Mouse (Mus musculus): ENCODE data around the gene Cpt2.

Gene Cpt2

DNA sequence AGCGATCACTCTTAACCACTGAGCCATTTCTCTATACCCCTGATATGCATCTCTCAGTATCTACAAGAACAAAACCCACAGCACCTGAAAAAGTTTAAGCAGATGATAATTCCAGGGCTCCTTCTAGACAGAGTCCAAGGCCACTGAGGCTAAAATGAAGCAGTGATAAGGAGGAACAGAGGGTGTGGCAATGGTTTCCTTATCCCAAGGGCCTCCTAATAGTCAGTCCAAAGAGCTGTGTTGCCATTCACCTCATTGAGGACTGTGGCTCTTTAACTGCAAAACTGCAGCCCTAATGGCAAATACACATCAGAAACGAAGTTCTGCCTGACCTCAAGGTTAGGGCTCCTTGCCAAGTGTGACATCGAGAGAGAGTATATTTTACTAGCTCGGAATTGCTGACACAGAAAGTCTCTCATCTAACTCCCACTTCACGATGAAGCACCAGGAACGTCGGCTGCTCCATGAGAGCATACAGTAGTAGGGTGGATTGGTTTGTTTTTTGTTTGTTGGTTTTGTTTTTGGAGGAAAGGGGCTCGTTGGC lies 2.2 kb downstream of the Cpt2 start:
- no peak for DNase-seq (ENCODE audit: low read depth, low spot score)

DNA sequence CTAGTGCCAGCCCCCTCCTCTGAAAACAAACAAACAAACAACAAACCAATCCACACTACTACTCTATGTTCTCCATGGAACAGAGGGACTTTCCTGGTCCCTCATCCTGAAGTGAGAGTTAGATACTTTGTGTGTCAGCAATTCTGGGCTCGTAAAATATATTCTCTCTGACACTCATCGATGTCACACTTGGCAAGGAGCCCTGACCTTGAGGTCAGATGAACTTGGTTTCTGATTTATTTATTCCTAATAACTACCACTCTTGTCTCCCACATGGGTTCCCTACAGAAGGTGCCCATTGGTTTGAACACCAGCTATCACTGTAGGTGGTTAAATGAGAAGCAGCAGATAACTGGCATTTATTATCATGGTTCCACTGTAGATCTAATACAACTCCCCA lies 3.1 kb downstream of the Cpt2 start:
- no peak for DNase-seq (ENCODE audit: low read depth, low spot score)

DNA sequence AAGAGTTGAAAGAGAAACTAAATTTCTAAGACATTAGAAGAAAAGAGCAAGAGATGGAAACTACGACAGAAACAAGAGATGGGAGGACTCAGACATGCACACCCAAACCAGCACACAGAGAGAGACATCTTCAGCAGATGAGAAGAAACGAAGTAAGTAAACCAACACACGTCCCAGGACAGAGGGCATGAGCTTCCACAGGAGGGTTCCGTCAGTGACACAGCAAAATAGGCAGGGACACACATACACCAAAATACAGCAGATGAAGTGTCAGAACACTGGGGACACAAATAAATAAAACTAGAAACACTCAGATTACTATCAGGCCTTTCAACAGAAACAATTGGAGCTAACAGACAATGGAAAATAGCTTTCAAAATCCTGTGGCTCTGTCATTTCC lies 13.4 kb downstream of the Cpt2 start:
- DNase-seq (ENCODE audit: low read depth, low spot score) = no peak

DNA sequence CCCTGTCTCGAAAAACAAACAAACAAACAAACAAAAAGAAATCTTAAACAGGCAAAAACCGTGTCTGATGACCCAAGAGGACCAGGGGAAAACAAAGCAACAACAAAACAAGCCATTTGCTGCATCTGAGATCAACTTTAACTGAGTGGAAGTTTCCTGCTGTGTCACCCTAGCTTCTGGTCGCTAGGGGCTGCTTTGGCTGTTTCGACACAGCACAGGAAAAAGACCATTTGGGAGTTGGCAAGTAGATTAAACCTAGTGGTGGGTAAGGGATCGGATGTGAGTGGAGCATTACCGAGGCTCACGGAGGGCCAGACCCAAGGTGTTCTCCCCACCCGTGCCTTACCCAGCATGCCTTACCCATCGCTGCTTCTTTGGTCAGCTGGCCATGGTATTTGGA lies 16.8 kb downstream of the Cpt2 start:
- no peak for DNase-seq (ENCODE audit: low read depth, low spot score)

DNA sequence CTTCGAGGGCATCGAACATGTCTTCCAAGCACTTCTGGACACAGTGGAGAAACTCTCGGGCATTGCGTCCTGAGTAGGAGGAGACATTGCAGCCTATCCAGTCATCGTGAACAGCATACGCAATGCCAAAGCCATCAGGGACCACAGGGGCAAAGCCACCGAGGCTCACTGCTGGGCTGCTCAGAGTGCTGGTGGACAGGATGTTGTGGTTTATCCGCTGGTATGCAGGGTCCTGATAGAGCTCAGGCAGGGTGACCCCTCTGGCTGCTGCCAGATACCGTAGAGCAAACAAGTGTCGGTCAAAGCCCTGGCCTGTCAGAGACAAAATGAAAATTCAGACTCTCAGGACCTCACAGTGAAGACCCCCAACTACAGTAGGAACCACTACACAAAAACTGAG lies 19.2 kb downstream of the Cpt2 start:
- no peak for DNase-seq (ENCODE audit: low read depth, low spot score)

DNA sequence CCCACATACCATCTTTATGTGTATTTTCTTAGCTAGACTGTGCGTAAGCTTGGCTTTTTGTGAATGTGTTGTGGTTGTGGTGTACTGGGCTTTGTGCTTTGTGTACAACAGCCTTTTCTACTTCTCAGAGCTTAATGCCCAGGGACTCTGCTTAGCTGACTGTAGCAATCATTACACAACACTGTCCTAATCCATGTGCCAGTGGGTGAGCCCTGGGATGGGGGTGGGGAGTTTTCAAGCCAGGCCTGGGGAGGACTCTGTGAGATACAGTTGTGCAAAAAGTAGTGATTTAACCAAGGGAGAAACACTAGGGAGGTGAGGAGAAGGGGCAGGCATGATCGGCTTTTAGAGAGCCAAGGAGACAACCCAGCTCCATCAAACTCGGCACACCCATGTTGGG lies 23.2 kb downstream of the Cpt2 start:
- DNase-seq (ENCODE audit: low read depth, low spot score) = no peak

DNA sequence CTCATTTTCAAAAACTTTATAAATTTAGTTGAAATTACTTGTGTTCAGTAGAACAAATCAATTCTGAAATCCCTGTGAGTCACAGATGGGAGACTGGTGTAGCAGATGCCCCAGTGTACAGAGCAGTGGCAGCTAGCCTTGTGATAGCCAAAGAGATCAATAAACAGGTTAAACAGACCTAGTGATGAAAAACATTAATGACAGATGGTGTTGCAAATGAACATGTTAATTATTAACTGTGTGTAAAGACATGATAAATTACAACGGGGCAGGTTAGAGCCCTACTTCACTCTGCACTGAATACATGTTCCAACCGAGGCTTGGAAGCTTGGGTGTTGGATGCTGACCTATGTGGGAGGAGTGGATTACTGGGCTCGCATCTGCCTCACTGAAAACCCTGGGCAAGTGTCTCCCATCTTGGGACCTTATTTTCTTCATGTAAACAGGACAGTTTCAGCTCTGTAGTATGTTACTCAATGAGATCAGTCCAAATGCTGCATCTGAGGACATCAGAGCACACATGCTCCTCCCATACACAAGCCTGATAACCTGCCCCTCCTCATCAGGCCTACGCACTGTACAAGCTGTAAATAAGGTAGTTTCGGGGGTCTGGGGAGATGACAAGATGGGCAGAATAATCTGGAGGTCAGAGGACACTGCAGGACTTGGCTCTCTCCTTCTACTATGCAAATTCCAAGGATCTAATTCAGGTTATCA lies 24.0 kb downstream of the Cpt2 start:
- no peak for DNase-seq (ENCODE audit: low read depth, low spot score)

DNA sequence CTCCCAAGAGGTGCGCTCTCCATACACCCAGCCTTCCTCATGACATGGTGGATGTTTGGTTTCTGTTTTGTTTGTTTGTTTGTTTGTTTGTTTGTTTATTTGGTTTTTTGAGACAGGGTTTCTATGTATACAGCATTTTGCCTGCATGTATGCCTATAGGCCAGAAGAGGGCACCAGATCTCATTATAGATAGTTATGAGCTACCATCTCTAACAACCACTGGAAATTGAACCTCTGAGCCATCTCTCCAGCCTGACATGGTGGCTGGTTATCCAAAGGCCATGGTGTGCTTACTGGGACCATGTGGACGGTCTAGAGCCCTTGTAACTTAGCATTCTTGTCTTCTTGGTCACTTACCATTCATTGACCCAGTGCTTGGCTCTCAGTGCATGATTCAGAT lies 30.7 kb downstream of the Cpt2 start:
- no peak for DNase-seq (ENCODE audit: low read depth, low spot score)

DNA sequence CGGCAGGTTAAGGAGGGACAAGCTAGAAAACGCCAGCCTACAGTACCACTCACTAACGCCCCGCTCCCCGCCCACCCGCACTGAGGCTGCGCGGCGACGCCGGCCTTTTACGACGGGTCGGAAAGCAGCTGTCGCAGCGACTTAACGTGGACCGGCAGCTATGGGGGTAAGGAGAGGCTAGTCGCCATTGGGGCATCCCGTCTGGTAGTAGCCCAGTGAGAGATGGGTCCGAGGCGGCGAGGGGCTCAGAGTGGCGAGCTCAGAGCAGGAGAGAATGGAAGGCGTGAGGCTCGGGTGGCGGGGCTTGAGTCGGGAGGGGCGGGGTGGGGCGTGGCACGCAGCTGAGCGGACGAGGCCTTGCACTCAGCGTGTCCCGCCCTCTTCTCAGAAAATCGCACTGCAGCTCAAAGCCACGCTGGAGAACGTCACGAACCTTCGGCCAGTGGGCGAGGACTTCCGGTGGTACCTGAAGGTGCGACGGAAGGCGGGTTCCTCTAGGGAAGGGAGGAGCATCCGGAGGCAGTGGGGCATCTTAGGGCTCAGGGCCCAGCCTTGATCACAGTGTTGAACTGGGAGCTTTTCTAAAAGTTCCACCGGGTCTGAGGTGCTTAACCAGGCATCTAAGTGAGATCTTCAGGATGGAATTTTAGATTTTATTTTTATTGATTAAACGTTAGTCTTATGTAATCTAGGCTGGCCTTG lies 33.5 kb downstream of the Cpt2 start, which contains the start of gene 0610037L13Rik:
Gene 0610037L13Rik, plus strand, starts transcription at position 83 of the 702 bp plus-strand sequence.
- DNase-seq (ENCODE audit: low read depth, low spot score) = peak; percentile 96

DNA sequence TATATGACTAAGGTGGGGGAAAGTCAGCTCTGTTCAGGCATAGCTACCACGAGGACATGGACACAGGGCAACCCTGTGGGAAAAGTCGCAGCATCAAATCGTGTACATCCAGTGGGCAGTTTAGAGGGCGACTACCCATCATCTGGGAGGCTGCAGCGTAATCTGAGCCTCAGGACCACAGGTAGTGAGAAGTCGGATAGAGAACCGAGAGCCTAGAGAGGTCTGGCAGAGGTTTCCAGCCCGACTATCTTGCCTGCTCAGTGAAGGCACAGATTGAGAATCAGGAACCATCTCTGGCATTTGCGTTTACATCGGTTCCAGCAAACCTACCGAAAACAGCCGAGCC lies 34.1 kb downstream of the Cpt2 start:
- no peak for DNase-seq (ENCODE audit: low read depth, low spot score)

DNA sequence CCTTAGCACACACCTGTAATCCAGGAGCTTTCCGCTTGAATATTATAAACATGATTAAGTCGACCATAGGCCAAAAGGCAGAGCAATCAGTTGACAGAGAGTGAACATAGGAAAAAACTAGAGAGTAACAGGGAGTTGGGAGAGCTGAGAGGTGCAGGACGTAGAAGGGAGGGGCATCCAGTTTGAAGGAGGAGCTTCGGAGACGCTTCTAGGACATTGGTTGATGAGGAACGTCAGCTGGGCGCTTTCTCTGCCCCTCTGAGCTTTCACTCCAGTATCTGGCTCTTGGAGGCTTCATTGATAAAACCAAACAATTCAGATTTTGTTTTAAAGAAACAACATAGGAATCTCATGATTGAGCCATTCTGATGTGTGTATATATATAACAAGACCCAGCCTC lies 37.0 kb downstream of the Cpt2 start:
- DNase-seq (ENCODE audit: low read depth, low spot score) = no peak

DNA sequence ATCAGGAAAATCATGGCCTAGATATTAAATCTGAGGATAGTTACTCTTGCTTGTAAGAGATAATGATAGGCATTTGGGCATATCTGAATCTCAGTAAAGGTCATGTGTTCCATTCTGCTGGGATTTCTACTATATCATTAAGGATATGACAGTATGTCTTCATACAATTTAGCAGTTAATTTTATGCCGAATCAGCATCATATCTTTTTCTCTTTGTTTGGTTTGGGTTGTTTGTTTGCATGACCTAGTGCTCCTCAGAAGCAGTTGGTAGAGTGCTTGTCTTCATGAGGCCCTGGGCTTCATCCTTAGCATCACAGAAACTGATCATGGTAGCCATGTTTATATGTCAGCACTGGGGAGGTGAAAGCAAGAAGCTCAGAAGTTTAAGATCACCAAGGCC lies 41.8 kb downstream of the Cpt2 start:
- no peak for DNase-seq (ENCODE audit: low read depth, low spot score)

DNA sequence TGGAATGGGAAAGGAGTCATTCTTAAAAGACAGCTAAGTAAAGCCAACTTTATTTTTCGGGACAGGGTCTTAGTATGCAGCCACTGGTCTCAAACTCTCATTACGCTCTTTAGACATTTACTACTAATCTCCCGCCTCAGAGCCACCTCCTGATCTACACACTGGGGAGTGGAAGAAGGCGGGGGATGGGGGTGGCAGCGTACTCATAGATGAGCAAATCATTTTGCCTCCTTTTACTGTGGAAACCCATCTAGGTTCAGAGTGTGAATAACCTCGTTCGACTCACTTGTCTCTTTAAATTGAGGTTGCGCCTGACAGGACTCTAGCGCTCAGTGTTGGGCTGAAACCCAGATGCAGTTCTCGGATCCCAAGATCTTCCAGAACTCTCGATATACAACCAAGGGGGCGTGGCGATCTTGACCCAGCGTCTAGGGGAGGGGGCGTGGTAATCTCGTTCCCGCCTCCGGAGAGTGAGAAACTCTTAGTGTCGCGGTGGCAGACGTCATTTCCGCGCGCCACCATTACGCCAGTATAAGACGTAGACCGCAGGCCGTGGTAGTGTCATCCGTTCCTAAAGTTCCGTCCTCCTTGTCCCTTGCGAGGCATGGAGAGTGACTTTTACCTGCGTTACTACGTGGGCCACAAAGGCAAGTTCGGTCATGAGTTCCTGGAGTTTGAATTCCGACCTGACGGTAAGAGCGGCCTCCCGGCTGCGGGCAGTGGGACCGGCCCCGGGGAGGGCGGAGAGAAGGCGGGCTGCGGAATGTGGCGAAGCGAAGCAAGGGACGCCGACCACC lies 44.0 kb downstream of the Cpt2 start, which contains the start of gene Magoh:
Gene Magoh, plus strand, starts transcription at position 502 of the 797 bp plus-strand sequence.
- DNase-seq (ENCODE audit: low read depth, low spot score) = peak; percentile 89

DNA sequence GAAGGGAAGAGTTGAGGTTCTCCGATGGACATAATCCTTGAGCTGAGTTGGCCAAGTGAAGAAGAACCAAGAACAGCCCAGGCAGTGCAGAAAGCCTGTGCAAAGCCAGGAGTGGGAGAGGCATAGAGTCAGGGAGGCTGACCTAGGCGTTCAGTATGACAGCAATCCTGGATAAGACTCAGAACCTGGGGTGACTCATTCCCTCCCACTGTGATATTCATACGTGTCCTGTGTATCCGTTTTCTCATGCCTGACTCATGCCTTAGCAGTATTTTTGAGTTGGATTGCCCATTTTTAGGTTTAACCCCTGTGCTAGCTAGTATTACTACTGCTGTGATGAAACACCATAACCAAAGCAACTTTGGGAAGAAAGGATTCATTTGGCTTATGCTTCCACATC lies 58.5 kb downstream of the Cpt2 start:
- no peak for DNase-seq (ENCODE audit: low read depth, low spot score)

DNA sequence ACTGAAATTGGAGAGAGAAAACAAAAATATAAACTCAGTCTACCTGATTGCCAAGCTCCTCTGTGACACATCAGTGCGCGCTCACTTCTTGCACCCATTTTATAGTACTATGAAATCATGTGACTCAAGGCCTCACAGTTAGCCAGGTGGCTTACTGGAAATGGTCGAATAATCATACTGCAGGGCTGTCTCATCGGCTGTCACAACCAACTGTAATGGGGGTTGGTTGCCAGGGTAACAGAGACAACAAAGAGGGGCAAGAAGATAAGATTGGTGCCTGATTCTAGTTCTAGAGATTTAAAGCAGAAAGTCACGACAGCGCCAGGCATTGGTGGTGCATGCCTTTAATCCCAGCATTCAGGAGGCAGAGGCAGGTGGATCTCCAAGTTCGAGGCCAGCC lies 64.4 kb downstream of the Cpt2 start:
- no peak for DNase-seq (ENCODE audit: low read depth, low spot score)

DNA sequence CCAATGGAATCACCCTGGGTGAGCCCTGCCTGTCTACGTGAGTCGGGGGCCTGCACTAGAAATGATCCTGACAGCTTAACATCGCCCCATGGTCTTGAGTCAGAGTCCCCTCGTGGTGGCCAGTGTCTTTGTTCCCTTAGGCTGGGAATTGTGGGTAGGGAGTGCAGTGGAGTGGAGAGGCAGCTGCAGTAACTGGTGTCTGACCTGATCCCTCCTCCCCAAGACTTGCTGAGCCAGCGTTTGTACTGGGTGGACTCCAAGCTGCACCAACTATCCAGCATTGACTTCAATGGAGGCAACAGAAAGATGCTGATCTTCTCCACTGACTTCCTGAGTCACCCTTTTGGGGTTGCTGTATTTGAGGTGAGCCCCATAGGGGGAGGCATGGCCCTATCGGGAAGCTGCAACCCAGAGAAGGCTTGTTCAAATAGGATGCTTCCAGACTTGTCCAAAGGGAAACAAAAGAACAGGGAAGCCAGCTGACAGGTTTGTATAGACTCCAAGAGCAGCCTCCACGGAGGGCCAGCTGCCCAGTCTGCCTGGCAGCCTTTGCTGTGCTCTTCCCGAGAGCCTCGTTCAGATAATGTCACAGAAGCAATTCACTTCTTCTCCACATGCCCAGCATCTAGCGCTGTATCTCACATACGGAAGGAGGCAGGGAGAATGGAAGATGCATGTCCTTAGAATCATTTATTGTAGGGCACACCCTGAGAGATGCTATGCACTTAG lies 66.3 kb downstream of the Cpt2 start:
- no peak for DNase-seq (ENCODE audit: low read depth, low spot score)
